Mouse (Mus musculus) ovary, postnatal 14 days (tissue): ENCODE data around the gene Coq8a.

ENCODE experiments used
- DNase-seq: peaks from one replicate; pipeline ENCODE4 v3.0.0; 2022; ENCODE audit warnings: low spot score

Gene Coq8a

DNA sequence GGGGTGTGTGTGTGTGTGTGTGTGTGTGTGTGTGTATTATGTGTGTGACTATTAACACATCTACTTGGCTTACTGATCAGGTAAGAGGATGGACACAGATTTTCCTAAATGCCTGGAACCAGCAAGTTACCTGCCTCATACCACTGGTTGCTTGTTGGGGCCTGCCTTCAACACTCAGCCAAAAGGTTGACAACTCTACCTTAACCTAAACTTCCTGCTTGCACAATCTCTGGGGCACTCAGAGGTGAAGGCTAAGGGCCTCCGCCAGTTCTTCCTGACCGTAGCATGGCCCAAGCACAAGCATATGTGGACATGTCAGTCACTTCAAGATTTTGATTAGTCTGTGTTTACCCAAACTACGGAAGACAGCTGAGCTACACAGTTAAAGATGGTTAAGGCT lies 1.4 kb downstream of the Coq8a start:
- DNase-seq: no peak

- DNase-seq: no peak
Measured at GRCm38 (mm10) chr1:180196508-180196907, 2.9 kb downstream of the Coq8a start.

DNA sequence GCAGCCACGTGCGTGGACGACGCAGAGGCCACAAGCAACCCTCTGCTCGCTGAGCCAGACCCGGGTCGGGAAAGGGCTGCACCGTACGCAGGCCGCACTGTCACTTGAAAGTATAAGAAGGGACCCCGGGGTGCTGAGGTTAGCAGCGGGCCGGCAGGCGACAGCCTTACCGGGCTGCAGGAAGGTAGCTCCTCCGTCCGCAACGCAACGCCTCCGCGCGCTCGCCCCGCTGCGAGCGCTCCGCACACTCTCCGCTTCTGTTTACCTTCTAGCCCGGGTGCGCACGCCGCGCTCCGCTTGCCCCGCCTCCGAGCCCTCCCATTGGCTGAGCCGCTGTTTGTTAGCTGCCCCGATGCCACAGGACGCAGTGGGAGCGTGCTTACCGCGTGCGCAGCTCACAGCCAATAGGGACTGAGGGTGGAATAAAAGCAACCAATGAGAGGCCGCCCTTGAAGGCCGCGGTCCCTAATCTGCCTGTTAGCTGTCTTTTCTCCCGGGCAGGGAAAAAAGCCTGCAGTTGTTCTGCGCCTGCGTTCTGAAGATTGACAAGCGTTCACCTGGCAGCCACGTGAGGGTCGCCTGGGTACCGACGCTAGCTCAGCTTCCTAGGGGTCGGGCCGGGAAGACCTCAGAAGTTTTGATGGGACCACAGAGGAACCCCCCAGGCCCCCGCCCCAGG lies 3.6 kb downstream of the Coq8a start:
- peak; percentile 91 for DNase-seq

- DNase-seq: peak; percentile 23
Measured at GRCm38 (mm10) chr1:180194781-180195471, 4.5 kb downstream of the Coq8a start.

DNA sequence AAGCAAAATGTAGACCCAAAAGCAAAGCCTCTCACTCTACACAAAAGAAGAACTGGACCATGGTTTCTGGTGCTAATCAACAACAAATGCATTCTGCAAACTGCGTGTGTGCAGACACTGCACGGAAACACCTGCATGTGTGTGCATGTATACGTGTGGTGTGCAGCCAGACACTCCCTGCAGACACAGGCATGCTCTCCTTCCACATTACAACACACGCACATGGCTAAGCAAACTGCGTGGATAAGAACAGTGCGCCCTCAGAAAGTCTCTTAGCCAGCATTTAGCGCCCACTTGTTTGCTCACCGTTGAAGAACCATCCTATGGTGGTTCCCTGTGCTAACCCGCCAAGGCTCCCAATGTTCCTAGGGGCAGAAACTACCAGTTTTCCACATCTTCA lies 5.4 kb downstream of the Coq8a start:
- DNase-seq: no peak

DNA sequence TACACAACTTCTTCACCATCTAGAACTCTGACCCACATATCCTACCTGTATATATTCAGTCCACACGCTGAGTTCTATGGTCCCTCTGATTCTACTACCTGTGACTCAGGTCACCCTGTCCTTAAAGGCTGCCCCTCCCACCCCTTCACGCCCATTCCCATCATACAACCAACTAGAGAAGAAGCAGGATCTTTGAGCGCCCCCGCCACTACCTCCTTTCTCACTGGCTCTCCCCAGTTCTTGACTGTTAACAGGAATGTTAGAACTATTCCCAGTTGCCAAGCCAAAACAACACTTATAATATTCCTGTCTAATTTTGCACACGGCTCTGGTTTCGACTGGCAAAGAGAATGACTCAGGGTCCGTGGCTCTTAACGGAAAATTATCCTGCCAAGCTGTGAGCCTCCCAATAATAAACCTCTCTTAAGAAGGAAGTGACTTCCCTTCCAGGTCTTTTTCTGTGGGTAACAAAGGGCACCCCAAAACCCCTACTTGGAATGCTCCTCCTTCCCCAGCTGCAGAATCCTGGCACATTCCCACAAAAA lies 5.9 kb downstream of the Coq8a start:
- no peak for DNase-seq

- no peak for DNase-seq
Measured at GRCm38 (mm10) chr1:180192866-180193265, 6.5 kb downstream of the Coq8a start.

DNA sequence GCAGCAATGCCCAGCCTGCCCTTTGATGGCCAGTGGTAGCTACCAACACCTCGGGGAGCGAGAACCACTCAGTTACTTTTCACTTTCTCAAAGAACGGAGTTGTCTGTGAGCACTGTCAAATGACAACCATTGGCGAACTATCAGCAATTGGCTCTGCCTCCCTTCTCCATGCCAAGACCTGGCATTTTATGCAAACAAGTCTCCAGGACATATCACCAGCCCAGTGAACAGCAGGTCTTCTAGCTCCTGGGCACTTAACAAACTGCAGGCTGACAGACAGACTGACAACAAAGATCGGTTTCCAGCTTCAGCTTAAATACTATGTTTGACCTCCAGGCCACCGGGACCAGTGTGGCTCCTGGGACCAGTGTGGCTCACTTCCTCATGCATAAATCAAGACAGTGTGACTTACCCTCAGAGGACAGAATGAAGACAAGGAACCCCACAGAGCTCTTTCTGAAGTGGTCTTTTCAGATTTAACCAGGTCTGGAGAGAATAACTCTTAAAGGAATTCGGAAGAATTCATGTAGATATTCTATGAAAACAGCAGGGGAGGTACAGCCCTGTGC lies 7.7 kb downstream of the Coq8a start:
- DNase-seq: no peak

DNA sequence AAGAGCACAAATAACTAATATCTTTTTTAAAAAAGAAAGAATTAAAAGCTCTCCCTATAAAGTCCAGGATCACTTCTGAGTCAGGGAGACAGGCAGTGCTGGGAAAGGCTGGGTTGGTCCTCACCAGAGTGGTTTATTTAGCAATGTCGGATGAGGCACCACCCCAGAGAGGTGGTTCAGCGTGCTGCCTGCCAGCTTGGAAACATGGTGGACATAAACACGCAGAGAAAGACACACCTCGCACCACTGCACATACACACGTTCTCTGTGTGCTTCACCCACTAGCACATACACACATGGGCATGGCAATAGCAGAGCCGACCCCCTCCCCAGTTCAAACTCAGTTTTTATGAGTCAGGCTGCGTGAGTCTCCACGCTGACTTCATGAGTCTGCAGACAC lies 8.3 kb downstream of the Coq8a start:
- DNase-seq: no peak

DNA sequence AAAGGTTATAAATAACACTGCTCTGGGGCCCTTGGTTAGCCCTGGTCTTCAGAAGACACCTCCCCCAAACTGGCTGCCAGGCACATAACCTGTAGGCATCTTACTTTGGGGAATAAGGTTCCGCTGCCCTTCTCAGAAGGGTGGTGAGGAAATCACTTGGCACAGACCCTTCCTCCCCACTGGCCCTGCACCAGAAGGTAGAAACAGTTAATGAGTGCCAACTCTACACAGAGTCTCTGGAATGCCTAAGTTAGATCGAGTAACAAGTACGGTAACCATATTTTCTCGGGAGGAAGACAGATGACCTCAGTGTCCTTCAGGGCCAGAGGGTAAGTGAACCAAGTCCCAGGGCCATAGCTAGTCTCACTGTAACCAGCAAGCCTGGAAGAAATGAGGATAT lies 10.5 kb downstream of the Coq8a start:
- DNase-seq: no peak

DNA sequence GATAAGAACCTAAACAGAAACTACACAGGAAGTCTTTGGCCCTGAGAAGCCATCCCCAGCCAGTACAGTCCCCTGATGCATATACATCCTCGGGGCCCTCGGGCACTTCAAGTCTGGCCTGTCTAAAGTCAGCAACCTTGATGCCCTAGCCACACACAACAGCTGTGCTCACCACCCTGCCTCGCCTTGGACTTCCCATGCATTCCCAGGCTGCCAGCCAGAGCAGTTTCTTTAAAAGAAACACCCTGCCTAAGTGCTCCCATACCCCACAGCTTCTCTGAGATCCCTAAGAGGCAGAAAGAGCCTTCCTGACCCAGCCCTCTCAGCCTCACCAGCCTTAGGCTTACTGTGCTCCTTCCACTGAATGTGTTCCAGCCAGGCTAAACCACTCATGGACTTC lies 13.0 kb downstream of the Coq8a start:
- no peak for DNase-seq

GRCm38 (mm10) chr1:180185877-180186276 lies 13.5 kb downstream of the Coq8a start:
- DNase-seq: no peak

- DNase-seq: no peak
Measured at GRCm38 (mm10) chr1:180184768-180185167, 14.6 kb downstream of the Coq8a start.

DNA sequence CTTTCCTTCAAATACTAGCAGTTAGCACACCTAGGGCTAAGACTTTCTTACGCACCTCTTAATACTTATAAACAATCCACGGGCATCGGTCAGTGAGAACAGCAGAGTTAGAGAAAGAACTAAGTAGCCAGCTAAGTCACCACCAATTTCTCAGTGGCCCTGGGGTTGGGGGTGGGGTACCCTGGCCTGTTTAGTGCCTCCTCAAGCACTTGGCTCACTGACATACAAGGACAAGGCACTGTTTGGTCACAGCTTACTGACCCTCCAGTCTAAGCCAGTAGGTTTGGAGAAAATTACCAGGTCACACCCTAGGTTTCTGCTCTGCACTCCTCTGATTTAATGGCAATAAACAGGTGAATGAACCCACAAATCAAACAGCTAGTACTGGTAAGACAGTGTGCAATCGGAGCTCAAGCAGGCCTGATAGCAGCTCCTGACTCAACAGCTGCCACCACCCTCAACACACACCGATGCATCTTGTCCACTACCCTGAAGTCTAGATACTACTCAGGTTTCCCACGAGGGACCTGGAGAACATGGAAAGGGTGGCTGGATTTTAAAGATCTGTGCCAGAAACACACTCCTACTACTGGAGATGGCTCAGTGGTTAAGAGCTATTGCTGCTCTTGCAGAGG lies 15.8 kb downstream of the Coq8a start:
- no peak for DNase-seq

GRCm38 (mm10) chr1:180182731-180183130 lies 16.7 kb downstream of the Coq8a start:
- DNase-seq: no peak

- no peak for DNase-seq
Measured at GRCm38 (mm10) chr1:180181966-180182319, 17.5 kb downstream of the Coq8a start.

GRCm38 (mm10) chr1:180181304-180181965 lies 18.0 kb downstream of the Coq8a start:
- DNase-seq: no peak

- no peak for DNase-seq
Measured at GRCm38 (mm10) chr1:180179840-180180239, 19.6 kb downstream of the Coq8a start.

GRCm38 (mm10) chr1:180179100-180179499 lies 20.3 kb downstream of the Coq8a start:
- no peak for DNase-seq

DNA sequence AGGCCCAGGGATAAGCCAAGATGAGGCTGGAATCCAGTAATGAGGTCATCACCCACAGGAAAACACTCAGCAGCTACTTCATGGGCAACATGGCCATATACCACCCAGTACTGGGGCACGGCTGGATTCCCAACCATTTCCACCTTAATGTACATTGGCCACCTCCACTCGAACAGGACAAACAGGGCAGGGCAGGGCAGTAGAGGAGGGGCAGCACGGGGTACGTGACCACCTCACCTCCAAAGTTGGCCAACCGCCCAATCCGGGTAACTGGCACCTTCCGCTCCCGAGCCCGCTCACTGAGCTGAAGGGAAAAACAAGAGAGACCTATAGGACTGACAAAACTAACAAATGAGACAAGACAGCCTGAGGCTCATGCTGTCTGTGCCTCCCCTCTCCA lies 21.1 kb downstream of the Coq8a start:
- DNase-seq: no peak

GRCm38 (mm10) chr1:180176784-180177183 lies 22.6 kb downstream of the Coq8a start:
- DNase-seq: no peak

DNA sequence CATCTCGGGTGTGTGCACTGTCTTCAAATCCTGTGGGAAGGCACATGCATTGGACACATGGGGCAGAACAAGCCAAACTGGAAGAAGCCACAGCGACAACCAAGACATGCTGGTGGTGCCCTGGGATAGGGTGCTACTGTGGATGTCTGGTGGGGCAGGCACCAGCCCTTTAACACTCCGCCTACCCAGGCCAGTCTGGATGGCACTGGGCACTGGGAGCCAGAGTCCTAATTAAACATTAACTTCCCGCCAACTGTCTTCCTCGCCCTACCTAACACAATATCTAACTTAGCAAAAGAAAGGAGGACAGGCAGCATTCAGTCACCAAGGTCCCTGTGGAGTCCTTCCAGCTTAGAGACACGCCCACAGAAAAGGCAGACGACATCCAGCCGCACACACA lies 23.8 kb downstream of the Coq8a start:
- DNase-seq: no peak
